ENCODE assay signal across 8 mouse cellular contexts in the genomic region with DNA sequence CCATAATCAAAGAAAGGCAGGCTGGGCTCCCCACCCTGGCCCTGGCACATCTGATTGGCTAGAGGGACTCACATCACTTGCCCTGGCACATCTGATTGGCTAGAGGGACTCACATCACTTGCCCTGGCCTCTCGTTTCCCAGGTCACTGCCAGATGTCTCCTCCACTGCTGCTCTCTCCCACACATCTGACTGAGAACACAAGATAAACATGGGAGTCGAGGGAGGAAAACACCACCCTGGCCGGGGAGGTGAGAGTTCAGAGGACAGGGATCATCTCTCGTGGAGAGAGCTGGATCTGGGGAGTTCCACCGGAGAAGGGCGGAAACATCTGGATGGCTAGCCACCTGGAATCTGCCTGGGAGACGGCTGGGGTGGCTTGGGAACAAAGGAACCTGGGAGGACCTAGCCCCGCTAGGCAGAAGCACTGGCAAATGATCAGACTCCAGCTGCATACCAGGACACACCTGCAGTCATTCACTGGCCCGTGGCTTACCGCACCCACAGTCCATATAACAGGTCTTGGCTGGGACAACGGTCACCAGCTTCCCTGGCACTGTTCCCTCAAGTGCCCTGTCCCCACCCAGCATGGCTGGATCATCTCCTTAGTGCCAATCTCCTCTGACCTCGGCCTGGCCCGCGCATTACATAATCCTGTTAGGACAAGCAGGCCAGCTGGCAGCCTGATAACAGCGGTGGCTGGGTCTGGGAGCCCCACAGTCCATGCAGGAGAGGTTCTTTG. TPM values are rescaled to one million over a fixed set of nuclear protein-coding genes. Genes with fewer than 3 reads are reported as not detected.
A peak's percentile ranks its signal among the peaks of the same experiment; 100 is the strongest.
DNase-seq lines count a peak whose midpoint lies in the region; ATAC-seq lines count a peak whose summit lies in the region.

No protein-coding gene starts in this region.

- H3K4me2 ChIP-seq in hindbrain, embryonic 11.5 days (replicated peaks; ENCODE audit: low read depth, low read length), result no peak overlapping the region
- no peak overlapping the region for H3K4me2 ChIP-seq in hindbrain, embryonic 14.5 days (replicated peaks)
- peak overlapping the region; percentile 40 for H3K4me2 ChIP-seq in kidney, embryonic 16.5 days (replicated peaks; ENCODE audit: low read depth, low read length)

- ATAC-seq in hindbrain, embryonic 11.5 days (ENCODE audit: low FRiP score), result 0 out of 2 replicates have a peak, but pooled peaks have one; percentile 35
- ATAC-seq in hindbrain, embryonic 14.5 days (ENCODE audit: low FRiP score), result no peak
- ATAC-seq in kidney, embryonic 16.5 days (ENCODE audit: low FRiP score, low TSS enrichment), result peak; percentile 76

- no peak overlapping the region for H3K4me3 ChIP-seq in hindbrain, embryonic 11.5 days (ENCODE audit: low read depth, low read length)
- no peak overlapping the region for H3K4me3 ChIP-seq in hindbrain, embryonic 14.5 days (replicated peaks; ENCODE audit: low read length)
- 0 out of 2 replicates have a peak overlapping the region, but pooled peaks have one; percentile 9 for H3K4me3 ChIP-seq in kidney, embryonic 16.5 days (ENCODE audit: low read length)

- WGBS in hindbrain, embryonic 11.5 days, result 63% methylated on average over 15 of the region's 15 CpGs
- WGBS in hindbrain, embryonic 14.5 days, result 66% methylated on average over 15 of the region's 15 CpGs
- WGBS in kidney, embryonic 16.5 days, result 32% methylated on average over 15 of the region's 15 CpGs

- H3K9ac ChIP-seq in hindbrain, embryonic 11.5 days (ENCODE audit: low read depth, low read length), result no peak overlapping the region
- no peak overlapping the region for H3K9ac ChIP-seq in hindbrain, embryonic 14.5 days
- H3K9ac ChIP-seq in kidney, embryonic 16.5 days (replicated peaks; ENCODE audit: low read length), result 0 out of 2 replicates have a peak overlapping the region, but pooled peaks have one; percentile 20

- H3K9me3 ChIP-seq in hindbrain, embryonic 11.5 days (ENCODE audit: control insufficient read depth, low read length), result no peaks in the 10 kb centered on the region
- H3K9me3 ChIP-seq in hindbrain, embryonic 14.5 days (ENCODE audit: control insufficient read depth, low read length), result no peaks in the 10 kb centered on the region
- no peaks in the 10 kb centered on the region for H3K9me3 ChIP-seq in kidney, embryonic 16.5 days (ENCODE audit: low read length)

- H3K4me1 ChIP-seq in hindbrain, embryonic 11.5 days (replicated peaks; ENCODE audit: control insufficient read depth, insufficient read depth, low read length), result no peaks in the 10 kb centered on the region
- H3K4me1 ChIP-seq in hindbrain, embryonic 14.5 days (replicated peaks; ENCODE audit: control insufficient read depth, insufficient read depth, low read length), result no peaks in the 10 kb centered on the region
- H3K4me1 ChIP-seq in kidney, embryonic 16.5 days (ENCODE audit: insufficient read depth, low read length), result 0 out of 2 replicates have a peak, but pooled peaks cover 5% of the 10 kb centered on the region

- H3K27me3 ChIP-seq in hindbrain, embryonic 11.5 days (ENCODE audit: control insufficient read depth, insufficient read depth, low read length), result no peaks in the 10 kb centered on the region
- no peaks in the 10 kb centered on the region for H3K27me3 ChIP-seq in hindbrain, embryonic 14.5 days (ENCODE audit: control insufficient read depth, insufficient read depth, low read length)
- no peaks in the 10 kb centered on the region for H3K27me3 ChIP-seq in kidney, embryonic 16.5 days (ENCODE audit: insufficient read depth, low read length)

- DNase-seq in hindbrain, embryonic 11.5 days (ENCODE audit: low spot score), result peak; percentile 25
- DNase-seq in hindbrain, embryonic 14.5 days (ENCODE audit: low spot score), result no peak
- DNase-seq in cerebellum, postnatal 10 days, result peak; percentile 62 to 73
- peak; percentile 83 to 88 for DNase-seq in heart, adult 9 months (ENCODE audit: low spot score in 2 of 2)
- peak; percentile 62 for DNase-seq in lung, postnatal 10 days
- DNase-seq in thymus, postnatal 25 days, result no peak
- no peak for DNase-seq in urinary bladder, postnatal 10 days (ENCODE audit: low spot score)

- no peaks in the 10 kb centered on the region for H3K36me3 ChIP-seq in hindbrain, embryonic 11.5 days (ENCODE audit: control insufficient read depth, insufficient read depth, low read length)
- no peaks in the 10 kb centered on the region for H3K36me3 ChIP-seq in hindbrain, embryonic 14.5 days (replicated peaks; ENCODE audit: control insufficient read depth, insufficient read depth)
- no peaks in the 10 kb centered on the region for H3K36me3 ChIP-seq in kidney, embryonic 16.5 days (ENCODE audit: insufficient read depth, low read length)

- H3K27ac ChIP-seq in hindbrain, embryonic 11.5 days (ENCODE audit: low read depth, low read length), result no peak overlapping the region
- no peak overlapping the region for H3K27ac ChIP-seq in hindbrain, embryonic 14.5 days
- 0 out of 2 replicates have a peak overlapping the region, but pooled peaks have one; percentile 27 for H3K27ac ChIP-seq in kidney, embryonic 16.5 days (ENCODE audit: low read length)

RNA-seq across cellular contexts. Expression of a gene that starts 17.2 kb away (rescaled TPM):
- 0.11 TPM in 1 of 2 replicates, not detected in the other for polyA plus RNA-seq in hindbrain, embryonic 11.5 days (2014; fragmentation: Nextera tagmentation; extraction: Ambion mirVana)
- polyA plus RNA-seq in hindbrain, embryonic 14.5 days (2014; fragmentation: Nextera tagmentation; extraction: Ambion mirVana), result 0.08 and 0.13 TPM in 2 replicates
- polyA plus RNA-seq in kidney, embryonic 16.5 days (2015; fragmentation: Nextera tagmentation; extraction: Ambion mirVana), result 0.08 TPM in 1 of 2 replicates, not detected in the other

RNA-seq across cellular contexts. Expression of a gene that starts 26.5 kb away (rescaled TPM):
- 68.2 and 72.0 TPM in 2 replicates for polyA plus RNA-seq in hindbrain, embryonic 11.5 days (2014; fragmentation: Nextera tagmentation; extraction: Ambion mirVana)
- polyA plus RNA-seq in hindbrain, embryonic 14.5 days (2014; fragmentation: Nextera tagmentation; extraction: Ambion mirVana), result 37.6 and 39.1 TPM in 2 replicates
- 59.8 and 66.8 TPM in 2 replicates for polyA plus RNA-seq in kidney, embryonic 16.5 days (2015; fragmentation: Nextera tagmentation; extraction: Ambion mirVana)

Comparison
In these comparisons a context has a peak if more than half of its experiments do, and no peak if none do; other contexts are left out.
1. DNase-seq: peak in hindbrain, embryonic 11.5 days (single experiment), cerebellum, postnatal 10 days (2 of 2), heart, adult 9 months (2 of 2) and lung, postnatal 10 days (single experiment); none in hindbrain, embryonic 14.5 days (single experiment), thymus, postnatal 25 days (single experiment) and urinary bladder, postnatal 10 days (single experiment).